24 mouse cellular contexts compared by ENCODE assay signal in genomic region chr12:38729661-38730060, GRCm38 (mm10). TPM values are rescaled to one million over a fixed set of nuclear protein-coding genes. Genes with fewer than 3 reads are reported as not detected.
DNase-seq lines count a peak whose midpoint lies in the region; ATAC-seq and TF ChIP-seq lines count a peak whose summit lies in the region.
"Had no signal": no experiment of that assay in that cellular context is flagged by ENCODE, and none has a peak within 500 bp of the region (broad histone marks: within the 10 kb centered on the region; RNA-seq: fewer than 3 reads in every experiment).

No protein-coding gene starts in this region.

- no peak for TF ChIP-seq POLR2A in ES-Bruce4 (IDR thresholded peaks at IDR 0.05; ENCODE audit: insufficient read depth, low read length)

- H3K27me3 ChIP-seq in ES-Bruce4 (ENCODE audit: control insufficient read depth, insufficient read depth, low read length, poor library complexity, severe bottlenecking), result no peaks in the 10 kb centered on the region
- H3K27me3 ChIP-seq: embryonic facial prominence, embryonic 13.5 days; embryonic facial prominence, embryonic 15.5 days; forebrain, embryonic 12.5 days had no signal

- intact Hi-C loops in left cerebral cortex, postnatal 14 days (cut with DNase I), result no loop called here
- intact Hi-C loops in heart, postnatal 36 days (cut with DNase I), result no loop called here

- no peaks in the 10 kb centered on the region for H3K4me1 ChIP-seq in ES-Bruce4 (ENCODE audit: control insufficient read depth, insufficient read depth, low read length)
- H3K4me1 ChIP-seq in ES-E14 (ENCODE audit: control insufficient read depth in 2 of 2, insufficient read depth in 2 of 2, low read length in 2 of 2, poor library complexity in 1 of 2), result no peaks in the 10 kb centered on the region; a peak in 1 of 4 replicates
- H3K4me1 ChIP-seq: embryonic facial prominence, embryonic 13.5 days; embryonic facial prominence, embryonic 15.5 days; forebrain, embryonic 10.5 days; forebrain, embryonic 12.5 days had no signal

- ATAC-seq in megakaryocyte-erythroid progenitor cell, adult 5-6 weeks (replicated peaks; ENCODE audit: low FRiP score, low TSS enrichment, poor library complexity, severe bottlenecking), result no peak
- ATAC-seq: forebrain, embryonic 14.5 days; forebrain, embryonic 16.5 days had no signal

- H3K9ac ChIP-seq in ES-Bruce4 (ENCODE audit: low read depth, poor library complexity, severe bottlenecking) (no peak overlapping the region), ES-E14 (ENCODE audit: insufficient read depth, low read depth, low read length, poor library complexity, severe bottlenecking) (no peak overlapping the region)
- H3K9ac ChIP-seq: embryonic facial prominence, embryonic 13.5 days; embryonic facial prominence, embryonic 15.5 days; forebrain, embryonic 12.5 days had no signal

- H3K4me3 ChIP-seq in ES-Bruce4 (ENCODE audit: low read depth, low read length) (no peak overlapping the region), ES-E14 (ENCODE audit: insufficient read depth in 1 of 2, low read depth in 1 of 2, low read length in 2 of 2, poor library complexity in 1 of 2, severe bottlenecking in 1 of 2) (no peak overlapping the region)
- H3K4me3 ChIP-seq: embryonic facial prominence, embryonic 13.5 days; embryonic facial prominence, embryonic 15.5 days; erythroblast, embryonic 14.5 days; forebrain, embryonic 10.5 days; forebrain, embryonic 12.5 days had no signal

- 0 out of 2 replicates have a peak, but pooled peaks have one; percentile 9 for TF ChIP-seq EP300 in ES-Bruce4 (IDR thresholded peaks at IDR 0.05; ENCODE audit: insufficient read depth, low read depth, low read length)

- H3K36me3 ChIP-seq in ES-Bruce4 (ENCODE audit: control insufficient read depth, insufficient read depth, low read length, poor library complexity, severe bottlenecking), result no peaks in the 10 kb centered on the region
- no peaks in the 10 kb centered on the region for H3K36me3 ChIP-seq in ES-E14 (ENCODE audit: control insufficient read depth, insufficient read depth, low read length, poor library complexity, severe bottlenecking)
- H3K36me3 ChIP-seq: embryonic facial prominence, embryonic 13.5 days; embryonic facial prominence, embryonic 15.5 days; forebrain, embryonic 10.5 days; forebrain, embryonic 12.5 days had no signal

- peak; percentile 28 for DNase-seq in ES-E14 (ENCODE audit: low read depth, low spot score)
- DNase-seq in ZHBTc4 (ENCODE audit: low read depth, low spot score), result peak; percentile 92
- DNase-seq in left cerebral cortex, postnatal 14 days (ENCODE audit: low spot score in 2 of 2), result no peak
- DNase-seq in heart, postnatal 36 days, result no peak
- DNase-seq: adrenal gland, adult 2 months; adrenal gland, postnatal 10 days; adrenal gland, postnatal 25 days; cerebellum, adult 11 months; cerebellum, adult 18-20 months; cerebellum, adult 8-10 months; cerebellum, adult 9-11 months; cerebellum, postnatal 14 days; cerebellum, postnatal 36 days; embryo, embryonic 11 days had no signal

- in situ Hi-C loops in ES-E14 (cut with MboI; ENCODE audit: low sequenced_read_pairs in 2 of 2, unreplicated experiment in 2 of 2), result no loop called here

- TF ChIP-seq CTCF in ES-Bruce4 (IDR thresholded peaks at IDR 0.05; ENCODE audit: low read depth, low read length), result no peak

- H3K9me3 ChIP-seq in ES-Bruce4 (replicated peaks; ENCODE audit: control insufficient read depth, insufficient read depth, low read length, poor library complexity, severe bottlenecking), result peaks cover 21% of the 10 kb centered on the region
- no peaks in the 10 kb centered on the region; the same call in 1 of the 2 replicates for H3K9me3 ChIP-seq in ES-E14 (ENCODE audit: control insufficient read depth, insufficient read depth, low read depth, low read length)
- H3K9me3 ChIP-seq: embryonic facial prominence, embryonic 13.5 days; embryonic facial prominence, embryonic 15.5 days; forebrain, embryonic 10.5 days; forebrain, embryonic 12.5 days had no signal

- H3K27ac ChIP-seq in ES-Bruce4 (ENCODE audit: insufficient read depth, low read length), result peak overlapping the region; percentile 87
- peak overlapping the region; percentile 82 for H3K27ac ChIP-seq in ES-E14 (ENCODE audit: insufficient read depth, low read depth, low read length, poor library complexity, severe bottlenecking)
- H3K27ac ChIP-seq: embryonic facial prominence, embryonic 13.5 days; embryonic facial prominence, embryonic 15.5 days; forebrain, embryonic 10.5 days; forebrain, embryonic 12.5 days had no signal

TF ChIP-seq in ES-E14, 5 proteins besides CTCF, POLR2A, EP300 and RAD21:
- TF ChIP-seq CHD2 (IDR thresholded peaks at IDR 0.05; ENCODE audit: low read depth, low read length) (0 out of 2 replicates have a peak, but pooled peaks have one; percentile 30), MAFK (IDR thresholded peaks at IDR 0.05; ENCODE audit: insufficient read depth, low read depth, low read length) (no peak)

RNA-seq across cellular contexts. Expression of gene Etv1, which starts 49.5 kb away (rescaled TPM):
- polyA plus RNA-seq in ES-Bruce4 (2011; ENCODE audit: insufficient read depth, insufficient read length, low read depth, missing spikeins), result 9.8 and 10.5 TPM in 2 replicates
- total RNA-seq in ES-E14 (2012; rRNA removed), result 21.3 and 23.9 TPM in 2 replicates
- total RNA-seq in left cerebral cortex, postnatal 14 days (2021), result 10 to 100 TPM; 72.6 TPM
- total RNA-seq in megakaryocyte-erythroid progenitor cell, adult 5-6 weeks (2014; fragmentation: Nextera tagmentation), result not detected in 2 replicates
- total RNA-seq in megakaryocyte-erythroid progenitor cell, adult 5-6 weeks (2017), result not detected in 2 replicates
- 1 to 10 TPM; 8.2 to 9.4 TPM for total RNA-seq in heart, postnatal 36 days (2021)
- total RNA-seq: MEL had no signal
- polyA plus RNA-seq: erythroblast, embryonic 14.5 days had no signal

Comparison
In these comparisons a context has a peak if more than half of its experiments do, and no peak if none do; other contexts are left out.
1. DNase-seq: peak in ES-E14 (single experiment) and ZHBTc4 (single experiment); none in left cerebral cortex, postnatal 14 days (0 of 2) and heart, postnatal 36 days (0 of 2).
2. RNA of gene Etv1, which starts 49.5 kb away (total RNA-seq): 72.6 TPM in left cerebral cortex, postnatal 14 days, 21.3 to 23.9 TPM in ES-E14 and 8.2 to 9.4 TPM in heart, postnatal 36 days; not detected in megakaryocyte-erythroid progenitor cell, adult 5-6 weeks; every median in the first group is over 4 times any median in the second.